Mouse (Mus musculus) liver, embryonic 14.5 days (tissue): ENCODE data around the gene Lingo1.

Experiments used
- CTCF ChIP-seq: IDR thresholded peaks from 2 replicates; pipeline ENCODE4 v1.5.1; 2016; ENCODE audit warnings: antibody characterized with exemption, low read depth, control low read depth
- EP300 ChIP-seq: IDR thresholded peaks from 2 replicates; pipeline ENCODE4 v1.6.1; 2016; ENCODE audit warnings: antibody characterized with exemption, low read depth

DNA sequence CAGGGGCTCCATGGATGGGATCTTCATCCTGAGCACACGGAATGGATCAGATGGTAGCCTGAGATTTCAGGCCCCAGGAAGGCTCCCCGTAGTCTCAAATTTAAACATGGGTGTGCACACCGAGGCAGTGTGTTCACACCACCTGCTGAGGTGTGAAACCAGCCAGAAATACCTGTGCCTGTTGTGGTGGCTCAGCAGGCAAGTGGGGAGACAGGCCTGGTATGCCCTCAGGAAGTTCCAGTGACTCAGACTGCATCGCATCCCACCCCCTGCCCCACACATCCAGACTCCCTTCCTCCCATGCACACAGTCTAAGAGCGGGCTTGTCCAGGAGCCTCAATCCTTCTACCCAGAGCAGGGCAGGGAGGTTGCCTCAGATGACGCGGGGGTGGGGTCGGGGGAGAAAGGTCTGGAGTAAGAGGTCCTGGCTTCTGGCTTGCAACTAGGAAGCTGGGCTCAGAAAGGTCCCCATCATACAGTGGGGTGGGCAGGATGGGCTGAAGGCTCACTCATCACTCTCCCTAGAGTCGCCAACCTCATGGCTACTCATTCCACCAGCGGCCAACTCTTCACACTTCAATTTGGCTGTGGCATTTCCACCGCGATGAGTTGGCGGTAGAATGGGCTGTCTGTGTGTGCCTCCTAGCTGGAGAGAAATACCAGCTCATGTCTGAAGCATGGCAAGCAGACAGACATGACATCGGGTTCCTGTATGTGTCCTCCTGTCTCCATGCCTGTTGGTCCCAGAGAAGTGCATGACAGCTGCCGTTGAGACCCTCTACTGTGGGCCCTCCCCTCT, 149.8 kb downstream of the Lingo1 start:
- no peak for TF ChIP-seq CTCF
- no peak for TF ChIP-seq EP300
